Mouse (Mus musculus): ENCODE results near the gene Efhc1. TPM values are rescaled to one million over a fixed set of nuclear protein-coding genes. Genes with fewer than 3 reads are reported as not detected.
A peak's percentile ranks its signal among the peaks of the same experiment; 100 is the strongest.

Gene Efhc1
- polyA plus RNA-seq, 1 experiment from 2014 or later, result 1.9 TPM

GRCm38 (mm10) chr1:20939046-20939445, 12.4 kb upstream of the Efhc1 start:
- no peak overlapping the region for H3K4me3 ChIP-seq (ENCODE audit: low read length)
- H3K4me1 ChIP-seq (ENCODE audit: control insufficient read depth, insufficient read depth, low read length), result 0 out of 2 replicates have a peak, but pooled peaks cover 5% of the 10 kb centered on the region
- H3K9ac ChIP-seq (ENCODE audit: low read length), result no peak overlapping the region
- H3K9me3 ChIP-seq (replicated peaks; ENCODE audit: control insufficient read depth, low read length), result no peaks in the 10 kb centered on the region; the same call in 1 of the 2 replicates
- no peak overlapping the region for H3K4me2 ChIP-seq (ENCODE audit: low read depth, low read length)
- H3K27me3 ChIP-seq (ENCODE audit: control insufficient read depth, insufficient read depth, low read length), result no peaks in the 10 kb centered on the region
- ATAC-seq (replicated peaks; ENCODE audit: extremely low read depth, insufficient read depth, low FRiP score), result no peak
- no peaks in the 10 kb centered on the region for H3K36me3 ChIP-seq (ENCODE audit: control insufficient read depth, insufficient read depth)
- no peak overlapping the region for H3K27ac ChIP-seq (ENCODE audit: low read length)
- 26% methylated on average over 3 of the region's 3 CpGs for WGBS

DNA sequence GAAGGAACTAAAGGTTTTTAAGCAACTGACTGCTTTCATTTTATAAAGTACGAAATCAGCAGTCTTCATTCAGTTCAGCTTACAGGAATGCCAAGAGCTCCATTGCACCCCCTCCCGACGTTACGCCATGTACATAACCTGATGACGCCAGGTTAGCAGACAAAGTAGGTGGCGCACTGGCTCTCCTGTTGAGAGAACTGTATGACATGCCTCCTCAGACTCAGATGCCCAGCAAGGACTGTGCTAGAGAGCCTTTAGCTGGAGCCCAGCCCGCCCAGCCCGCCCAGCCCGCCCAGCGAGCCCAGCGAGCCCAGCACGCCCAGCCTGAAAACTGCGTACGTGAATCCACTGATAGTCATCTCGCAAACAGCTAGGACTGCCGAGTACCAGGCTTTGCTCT, 11.3 kb upstream of the Efhc1 start:
- Histone ChIP-seq H3K4me1 (ENCODE audit: control insufficient read depth, insufficient read depth, low read length) (no peaks in the 10 kb centered on the region), H3K9ac (ENCODE audit: low read length) (no peak overlapping the region), H3K4me3 (ENCODE audit: low read length) (peak overlapping the region; percentile 15), H3K4me2 (ENCODE audit: low read depth, low read length) (peak overlapping the region; percentile 46), H3K36me3 (ENCODE audit: control insufficient read depth, insufficient read depth) (no peaks in the 10 kb centered on the region), H3K27me3 (ENCODE audit: control insufficient read depth, insufficient read depth, low read length) (no peaks in the 10 kb centered on the region), H3K9me3 (replicated peaks; ENCODE audit: control insufficient read depth, low read length) (no peaks in the 10 kb centered on the region; the same call in 1 of the 2 replicates), H3K27ac (ENCODE audit: low read length) (no peak overlapping the region)
- 45% methylated on average over 16 of the region's 16 CpGs for WGBS
- peak; percentile 64 for ATAC-seq (replicated peaks; ENCODE audit: extremely low read depth, insufficient read depth, low FRiP score)

GRCm38 (mm10) chr1:20941322-20941721, 10.1 kb upstream of the Efhc1 start:
- Histone ChIP-seq H3K4me1 (ENCODE audit: control insufficient read depth, insufficient read depth, low read length) (no peaks in the 10 kb centered on the region), H3K9me3 (replicated peaks; ENCODE audit: control insufficient read depth, low read length) (no peaks in the 10 kb centered on the region; the same call in 1 of the 2 replicates), H3K4me2 (ENCODE audit: low read depth, low read length) (no peak overlapping the region), H3K9ac (ENCODE audit: low read length) (no peak overlapping the region), H3K27me3 (ENCODE audit: control insufficient read depth, insufficient read depth, low read length) (no peaks in the 10 kb centered on the region), H3K36me3 (ENCODE audit: control insufficient read depth, insufficient read depth) (no peaks in the 10 kb centered on the region), H3K27ac (ENCODE audit: low read length) (no peak overlapping the region), H3K4me3 (ENCODE audit: low read length) (no peak overlapping the region)
- no peak for ATAC-seq (replicated peaks; ENCODE audit: extremely low read depth, insufficient read depth, low FRiP score)
- 27% methylated on average over 2 of the region's 2 CpGs for WGBS

- no peaks in the 10 kb centered on the region for H3K4me1 ChIP-seq (ENCODE audit: control insufficient read depth, insufficient read depth, low read length)
- H3K9ac ChIP-seq (ENCODE audit: low read length), result no peak overlapping the region
- H3K4me3 ChIP-seq (ENCODE audit: low read length), result no peak overlapping the region
- WGBS, result 79% methylated on average over 7 of the region's 7 CpGs
- ATAC-seq (replicated peaks; ENCODE audit: extremely low read depth, insufficient read depth, low FRiP score), result no peak
- H3K9me3 ChIP-seq (replicated peaks; ENCODE audit: control insufficient read depth, low read length), result no peaks in the 10 kb centered on the region; the same call in 1 of the 2 replicates
- H3K27me3 ChIP-seq (ENCODE audit: control insufficient read depth, insufficient read depth, low read length), result no peaks in the 10 kb centered on the region
- H3K36me3 ChIP-seq (ENCODE audit: control insufficient read depth, insufficient read depth), result no peaks in the 10 kb centered on the region
- H3K4me2 ChIP-seq (ENCODE audit: low read depth, low read length), result no peak overlapping the region
- no peak overlapping the region for H3K27ac ChIP-seq (ENCODE audit: low read length)
Measured at GRCm38 (mm10) chr1:20941857-20942256, 9.6 kb upstream of the Efhc1 start.

GRCm38 (mm10) chr1:20943016-20943415, 8.4 kb upstream of the Efhc1 start:
- H3K4me1 ChIP-seq (ENCODE audit: control insufficient read depth, insufficient read depth, low read length), result no peaks in the 10 kb centered on the region
- H3K4me3 ChIP-seq (ENCODE audit: low read length), result no peak overlapping the region
- no peaks in the 10 kb centered on the region; the same call in 1 of the 2 replicates for H3K9me3 ChIP-seq (replicated peaks; ENCODE audit: control insufficient read depth, low read length)
- H3K9ac ChIP-seq (ENCODE audit: low read length), result no peak overlapping the region
- no peak overlapping the region for H3K4me2 ChIP-seq (ENCODE audit: low read depth, low read length)
- H3K27me3 ChIP-seq (ENCODE audit: control insufficient read depth, insufficient read depth, low read length), result no peaks in the 10 kb centered on the region
- 95% methylated on average over 2 of the region's 2 CpGs for WGBS
- no peak overlapping the region for H3K27ac ChIP-seq (ENCODE audit: low read length)
- ATAC-seq (replicated peaks; ENCODE audit: extremely low read depth, insufficient read depth, low FRiP score), result no peak
- no peaks in the 10 kb centered on the region for H3K36me3 ChIP-seq (ENCODE audit: control insufficient read depth, insufficient read depth)

GRCm38 (mm10) chr1:20951799-20952198, 373 bp downstream of the Efhc1 start:
- Histone ChIP-seq H3K27me3 (ENCODE audit: control insufficient read depth, insufficient read depth, low read length) (no peaks in the 10 kb centered on the region), H3K4me2 (ENCODE audit: low read depth, low read length) (peak overlapping the region; percentile 64), H3K9me3 (replicated peaks; ENCODE audit: control insufficient read depth, low read length) (no peaks in the 10 kb centered on the region), H3K27ac (ENCODE audit: low read length) (no peak overlapping the region; the same call in 1 of the 2 replicates), H3K9ac (ENCODE audit: low read length) (peak overlapping the region; percentile 67), H3K4me3 (ENCODE audit: low read length) (peak overlapping the region; percentile 60), H3K4me1 (ENCODE audit: control insufficient read depth, insufficient read depth, low read length) (no peaks in the 10 kb centered on the region), H3K36me3 (ENCODE audit: control insufficient read depth, insufficient read depth) (no peaks in the 10 kb centered on the region)
- 9% methylated on average over 16 of the region's 16 CpGs for WGBS
- peak; percentile 7; the same call in 1 of the 2 replicates for ATAC-seq (replicated peaks; ENCODE audit: extremely low read depth, insufficient read depth, low FRiP score)

DNA sequence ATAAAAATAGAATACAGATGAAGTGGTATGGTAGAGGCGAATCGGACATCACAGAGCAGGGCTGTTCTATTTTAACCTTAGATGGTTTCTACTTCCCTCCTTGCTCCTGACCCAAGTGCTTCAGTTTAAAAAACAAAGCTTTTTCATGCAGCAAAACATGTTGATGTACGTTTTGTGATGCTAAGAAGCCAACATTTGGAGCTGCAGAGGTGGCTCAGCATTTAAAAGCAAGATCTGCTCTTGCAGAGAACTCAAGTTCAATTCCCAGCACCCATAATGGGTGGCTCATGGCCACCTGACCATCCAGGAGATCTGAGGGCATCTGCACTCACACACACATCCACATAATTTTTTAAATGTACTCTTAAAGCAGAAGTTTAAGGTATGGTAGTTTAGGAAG, 3.5 kb downstream of the Efhc1 start:
- WGBS, result 58% methylated on average over 3 of the region's 3 CpGs

GRCm38 (mm10) chr1:20969642-20970041, 18.2 kb downstream of the Efhc1 start:
- H3K4me1 ChIP-seq (ENCODE audit: control insufficient read depth, insufficient read depth, low read length), result no peaks in the 10 kb centered on the region
- H3K4me3 ChIP-seq (ENCODE audit: low read length), result no peak overlapping the region
- H3K9me3 ChIP-seq (replicated peaks; ENCODE audit: control insufficient read depth, low read length), result no peaks in the 10 kb centered on the region
- no peak overlapping the region for H3K9ac ChIP-seq (ENCODE audit: low read length)
- H3K36me3 ChIP-seq (ENCODE audit: control insufficient read depth, insufficient read depth), result no peaks in the 10 kb centered on the region
- no peak overlapping the region for H3K27ac ChIP-seq (ENCODE audit: low read length)
- no peak overlapping the region for H3K4me2 ChIP-seq (ENCODE audit: low read depth, low read length)
- ATAC-seq (replicated peaks; ENCODE audit: extremely low read depth, insufficient read depth, low FRiP score), result no peak
- no peaks in the 10 kb centered on the region for H3K27me3 ChIP-seq (ENCODE audit: control insufficient read depth, insufficient read depth, low read length)
- 77% methylated on average over 2 of the region's 2 CpGs for WGBS

More for the DNA sequence above, 3.5 kb downstream of the Efhc1 start:
- H3K36me3 ChIP-seq (ENCODE audit: control insufficient read depth, insufficient read depth), result no peaks in the 10 kb centered on the region
- H3K27me3 ChIP-seq (ENCODE audit: control insufficient read depth, insufficient read depth, low read length), result no peaks in the 10 kb centered on the region
- no peaks in the 10 kb centered on the region for H3K9me3 ChIP-seq (replicated peaks; ENCODE audit: control insufficient read depth, low read length)
- no peak overlapping the region for H3K4me2 ChIP-seq (ENCODE audit: low read depth, low read length)
- no peaks in the 10 kb centered on the region for H3K4me1 ChIP-seq (ENCODE audit: control insufficient read depth, insufficient read depth, low read length)
- H3K27ac ChIP-seq (ENCODE audit: low read length), result no peak overlapping the region
- no peak overlapping the region for H3K9ac ChIP-seq (ENCODE audit: low read length)
- H3K4me3 ChIP-seq (ENCODE audit: low read length), result no peak overlapping the region
- no peak for ATAC-seq (replicated peaks; ENCODE audit: extremely low read depth, insufficient read depth, low FRiP score)

- WGBS, result 81% methylated on average over 6 of the region's 6 CpGs
- ATAC-seq (replicated peaks; ENCODE audit: extremely low read depth, insufficient read depth, low FRiP score), result no peak
- no peaks in the 10 kb centered on the region for H3K27me3 ChIP-seq (ENCODE audit: control insufficient read depth, insufficient read depth, low read length)
Measured at GRCm38 (mm10) chr1:20973389-20973788, 22.0 kb downstream of the Efhc1 start.

More at GRCm38 (mm10) chr1:20973389-20973788, 22.0 kb downstream of the Efhc1 start:
- no peak overlapping the region for H3K27ac ChIP-seq (ENCODE audit: low read length)
- H3K9ac ChIP-seq (ENCODE audit: low read length), result no peak overlapping the region
- no peaks in the 10 kb centered on the region for H3K4me1 ChIP-seq (ENCODE audit: control insufficient read depth, insufficient read depth, low read length)
- H3K36me3 ChIP-seq (ENCODE audit: control insufficient read depth, insufficient read depth), result no peaks in the 10 kb centered on the region
- no peak overlapping the region for H3K4me3 ChIP-seq (ENCODE audit: low read length)
- H3K4me2 ChIP-seq (ENCODE audit: low read depth, low read length), result no peak overlapping the region
- no peaks in the 10 kb centered on the region for H3K9me3 ChIP-seq (replicated peaks; ENCODE audit: control insufficient read depth, low read length)
